Mouse (Mus musculus): ENCODE measurements around the gene Lrfn5. TPM values are rescaled to one million over a fixed set of nuclear protein-coding genes. Genes with fewer than 3 reads are reported as not detected.

Lrfn5 gene
- polyA plus RNA-seq (2015; fragmentation: Nextera tagmentation; extraction: Ambion mirVana) = 0.59 and 1.3 TPM in 2 replicates

DNA sequence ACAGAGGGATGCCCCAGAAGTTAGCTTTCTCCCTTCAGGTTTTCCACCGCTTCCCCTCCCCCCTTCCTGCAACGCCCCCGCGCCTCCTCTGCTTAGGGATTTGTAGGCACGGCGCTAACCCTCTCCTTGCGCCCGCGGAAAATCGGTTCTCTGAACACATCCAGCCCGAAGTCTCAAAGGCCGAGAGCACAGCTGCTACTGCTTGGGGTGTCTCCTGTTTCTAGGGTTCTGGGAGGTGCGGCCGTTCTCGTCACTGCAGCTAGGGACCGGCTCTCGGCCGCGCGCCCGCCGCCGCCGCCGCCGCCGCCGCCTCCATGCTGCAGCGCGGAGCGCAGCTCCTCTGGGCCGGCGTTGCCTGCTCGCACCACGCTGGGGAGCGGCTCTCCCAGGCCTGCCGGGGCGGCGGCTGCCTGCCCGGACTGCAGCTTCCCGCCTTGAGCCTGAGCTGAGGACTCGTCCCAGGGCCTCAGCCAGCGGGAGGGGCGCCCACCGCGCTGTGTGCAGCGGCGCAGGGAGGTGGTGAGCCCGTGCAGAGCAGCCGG, at the start of gene Lrfn5:
Gene Lrfn5 (plus strand): TSS at position 322 of the 542 bp plus-strand sequence.

All from adrenal gland, postnatal 0 days (tissue).